Comparison of ENCODE assay signal across 27 mouse cellular contexts in genomic region chr6:133305952-133306715, GRCm38 (mm10). TPM values are rescaled to one million over a fixed set of nuclear protein-coding genes. Genes with fewer than 3 reads are reported as not detected.
DNase-seq lines count a peak whose midpoint lies in the region; ATAC-seq and TF ChIP-seq lines count a peak whose summit lies in the region.
"Had no signal": no experiment of that assay in that cellular context is flagged by ENCODE, and none has a peak within 500 bp of the region (broad histone marks: within the 10 kb centered on the region; RNA-seq: fewer than 3 reads in every experiment).

No protein-coding gene starts in this region.

- WGBS in cerebellum, adult 2 months: 30% methylated on average over 3 of the region's 3 CpGs
- WGBS in stomach, postnatal 0 days: 73% methylated on average over 3 of the region's 3 CpGs
- 53% methylated on average over 3 of the region's 3 CpGs for WGBS in heart, adult 2 months

- H3K4me2 ChIP-seq in stomach, postnatal 0 days (replicated peaks; ENCODE audit: low read depth): no peak overlapping the region
- H3K4me2 ChIP-seq: embryonic facial prominence, embryonic 12.5 days; forebrain, embryonic 15.5 days; heart, embryonic 12.5 days; hindbrain, embryonic 12.5 days had no signal

- no peak for TF ChIP-seq EP300 in stomach, postnatal 0 days (optimal IDR thresholded peaks at IDR 0.05)
- TF ChIP-seq EP300 in heart, adult 2 months (IDR thresholded peaks at IDR 0.05; ENCODE audit: insufficient read depth, low read depth, low read length): no peak

- intact Hi-C loops in heart, adult 2 months (cut with DNase I): no loop called here

- H3K4me1 ChIP-seq in cerebellum, adult 2 months (ENCODE audit: control insufficient read depth, insufficient read depth, low read length): 0 out of 2 replicates have a peak, but pooled peaks cover 3% of the 10 kb centered on the region
- H3K4me1 ChIP-seq in stomach, postnatal 0 days (replicated peaks; ENCODE audit: control insufficient read depth, insufficient read depth): no peaks in the 10 kb centered on the region
- no peaks in the 10 kb centered on the region for H3K4me1 ChIP-seq in heart, adult 2 months (ENCODE audit: control insufficient read depth, insufficient read depth, low read length)
- H3K4me1 ChIP-seq: embryonic facial prominence, embryonic 12.5 days; forebrain, embryonic 15.5 days; heart, embryonic 12.5 days; hindbrain, embryonic 12.5 days had no signal

- H3K36me3 ChIP-seq in stomach, postnatal 0 days (ENCODE audit: control insufficient read depth, insufficient read depth, low read length): no peaks in the 10 kb centered on the region
- H3K36me3 ChIP-seq in heart, adult 2 months (ENCODE audit: control insufficient read depth, insufficient read depth, low read length): no peaks in the 10 kb centered on the region
- H3K36me3 ChIP-seq: embryonic facial prominence, embryonic 12.5 days; forebrain, embryonic 15.5 days; G1E; heart, embryonic 12.5 days; hindbrain, embryonic 12.5 days had no signal

- TF ChIP-seq CTCF in cerebellum, adult 2 months (IDR thresholded peaks at IDR 0.05; ENCODE audit: borderline replicate concordance, insufficient read depth, low read depth, low read length): no peak
- no peak for TF ChIP-seq CTCF in stomach, postnatal 0 days (IDR thresholded peaks at IDR 0.05; ENCODE audit: low read depth)
- TF ChIP-seq CTCF in heart, adult 2 months (IDR thresholded peaks at IDR 0.05): no peak

- H3K79me2 ChIP-seq in heart, adult 2 months (replicated peaks; ENCODE audit: control insufficient read depth, insufficient read depth, low read length): no peaks in the 10 kb centered on the region

- no peaks in the 10 kb centered on the region for H3K9me3 ChIP-seq in stomach, postnatal 0 days (ENCODE audit: control insufficient read depth, low read length)
- H3K9me3 ChIP-seq: embryonic facial prominence, embryonic 12.5 days; forebrain, embryonic 15.5 days; hindbrain, embryonic 12.5 days had no signal

- H3K27ac ChIP-seq in cerebellum, adult 2 months (ENCODE audit: insufficient read depth, low read length): no peak overlapping the region
- no peak overlapping the region for H3K27ac ChIP-seq in stomach, postnatal 0 days (replicated peaks)
- no peak overlapping the region for H3K27ac ChIP-seq in heart, adult 2 months
- H3K27ac ChIP-seq: embryonic facial prominence, embryonic 12.5 days; forebrain, embryonic 15.5 days; hindbrain, embryonic 12.5 days had no signal

- no peak overlapping the region for H3K4me3 ChIP-seq in cerebellum, adult 2 months (replicated peaks; ENCODE audit: insufficient read depth, low read depth, low read length)
- no peak overlapping the region for H3K4me3 ChIP-seq in stomach, postnatal 0 days (ENCODE audit: low read depth, low read length)
- no peak overlapping the region for H3K4me3 ChIP-seq in heart, adult 2 months
- H3K4me3 ChIP-seq: embryonic facial prominence, embryonic 12.5 days; forebrain, embryonic 15.5 days; heart, embryonic 12.5 days; hindbrain, embryonic 12.5 days had no signal

- DNase-seq in cerebellum, postnatal 4 days (ENCODE audit: low spot score in 2 of 2): no peak
- peak; percentile 66 for DNase-seq in brain, adult 2 months (ENCODE audit: low read depth, low spot score)
- peak; percentile 42 to 52 for DNase-seq in cerebellum, adult 2 months
- DNase-seq in cerebellum, postnatal 10 days: peak; percentile 8 to 27
- DNase-seq in stomach, postnatal 0 days (ENCODE audit: low spot score): no peak
- DNase-seq in heart, adult 2 months: no peak
- DNase-seq in ovary, postnatal 10 days (ENCODE audit: low spot score): no peak
- DNase-seq: adrenal gland, adult 8-10 months; adrenal gland, postnatal 36 days; B cell, adult 2 months; gastrocnemius, postnatal 36 days; heart, postnatal 36 days; kidney, adult 8-10 months had no signal

- ATAC-seq in cerebellum, adult (ENCODE audit: insufficient number of reproducible peaks, low FRiP score, low TSS enrichment): peak; percentile 74
- no peak for ATAC-seq in stomach, postnatal 0 days (ENCODE audit: low FRiP score, low TSS enrichment)
- ATAC-seq: CD4-positive, CD25-positive, alpha-beta regulatory T cell, adult 4 months; forebrain, embryonic 15.5 days; intestine, postnatal 0 days had no signal

- H3K9ac ChIP-seq in stomach, postnatal 0 days (ENCODE audit: low read length): no peak overlapping the region
- no peak overlapping the region for H3K9ac ChIP-seq in heart, adult 2 months (ENCODE audit: low read depth, low read length)
- H3K9ac ChIP-seq: embryonic facial prominence, embryonic 12.5 days; forebrain, embryonic 15.5 days; heart, embryonic 12.5 days; hindbrain, embryonic 12.5 days had no signal

- no peaks in the 10 kb centered on the region; the same call in 1 of the 2 replicates for H3K27me3 ChIP-seq in cerebellum, adult 2 months (ENCODE audit: control insufficient read depth, insufficient read depth, low read length)
- H3K27me3 ChIP-seq in stomach, postnatal 0 days (ENCODE audit: control insufficient read depth, insufficient read depth, low read length): no peaks in the 10 kb centered on the region
- H3K27me3 ChIP-seq in heart, adult 2 months (ENCODE audit: control insufficient read depth, insufficient read depth, low read length): no peaks in the 10 kb centered on the region
- H3K27me3 ChIP-seq: embryonic facial prominence, embryonic 12.5 days; forebrain, embryonic 15.5 days; heart, embryonic 12.5 days; hindbrain, embryonic 12.5 days had no signal

- TF ChIP-seq POLR2A in cerebellum, adult 2 months (IDR thresholded peaks at IDR 0.05; ENCODE audit: borderline replicate concordance, insufficient read depth, low read length): no peak
- TF ChIP-seq POLR2A in heart, adult 2 months (IDR thresholded peaks at IDR 0.05; ENCODE audit: insufficient read depth, low read depth, low read length): no peak

RNA-seq across cellular contexts. Expression of gene 5530400C23Rik, which starts 14.1 kb away (rescaled TPM):
- polyA plus RNA-seq in cerebellum, adult 2 months (2012; rRNA removed): not detected in 2 replicates
- polyA plus RNA-seq in stomach, postnatal 0 days (2015; fragmentation: Nextera tagmentation; extraction: Ambion mirVana): not detected in 2 replicates
- not detected for total RNA-seq in heart, adult 2 months (2021)
- not detected in 2 replicates for polyA plus RNA-seq in heart, adult 2 months (2012; rRNA removed)
- total RNA-seq: adrenal gland, adult 8-10 months; adrenal gland, postnatal 36 days; G1E; gastrocnemius, adult 8-10 months; gastrocnemius, postnatal 36 days; heart, adult 8-10 months; heart, postnatal 36 days had no signal
- polyA plus RNA-seq: brain, embryonic 14.5 days; CD4-positive, CD25-positive, alpha-beta regulatory T cell, adult 4 months; cortical plate, adult 2 months; embryonic facial prominence, embryonic 12.5 days; forebrain, embryonic 11.5 days; forebrain, embryonic 15.5 days; G1E; heart, embryonic 12.5 days; heart, embryonic 16.5 days; hindbrain, embryonic 12.5 days; intestine, postnatal 0 days had no signal

Comparison
In these comparisons a context has a peak if more than half of its experiments do, and no peak if none do; other contexts are left out.
1. DNase-seq: peak in brain, adult 2 months (single experiment), cerebellum, adult 2 months (2 of 2) and cerebellum, postnatal 10 days (2 of 2); none in cerebellum, postnatal 4 days (0 of 2), stomach, postnatal 0 days (single experiment), heart, adult 2 months (0 of 2) and ovary, postnatal 10 days (single experiment).